Mouse (Mus musculus): ENCODE results near the gene Cobl. TPM values are rescaled to one million over a fixed set of nuclear protein-coding genes. Genes with fewer than 3 reads are reported as not detected.
A peak's percentile ranks its signal among the peaks of the same experiment; 100 is the strongest.

The Cobl gene
- total and polyA plus RNA-seq, 2 experiments from 2014 or later, result 11.5 to 17.4 TPM

GRCm38 (mm10) chr11:12257324-12258118, 207.2 kb downstream of the Cobl start:
- Histone ChIP-seq H3K27ac (ENCODE audit: low read depth, low read length) (no peak overlapping the region), H3K27me3 (ENCODE audit: insufficient read depth, low read length) (no peaks in the 10 kb centered on the region), H3K4me2 (ENCODE audit: low read depth) (no peak overlapping the region), H3K9ac (no peak overlapping the region), H3K36me3 (ENCODE audit: insufficient read depth) (no peaks in the 10 kb centered on the region; the same call in 1 of the 2 replicates), H3K9me3 (ENCODE audit: low read length) (no peaks in the 10 kb centered on the region), H3K4me3 (ENCODE audit: low read depth, low read length) (no peak overlapping the region), H3K4me1 (ENCODE audit: insufficient read depth) (no peaks in the 10 kb centered on the region)
- DNase-seq, result no peak
- 55% methylated on average over 5 of the region's 5 CpGs for WGBS
- no peak for ATAC-seq
- TF ChIP-seq CTCF (IDR thresholded peaks at IDR 0.05; ENCODE audit: low read depth), result no peak

DNA sequence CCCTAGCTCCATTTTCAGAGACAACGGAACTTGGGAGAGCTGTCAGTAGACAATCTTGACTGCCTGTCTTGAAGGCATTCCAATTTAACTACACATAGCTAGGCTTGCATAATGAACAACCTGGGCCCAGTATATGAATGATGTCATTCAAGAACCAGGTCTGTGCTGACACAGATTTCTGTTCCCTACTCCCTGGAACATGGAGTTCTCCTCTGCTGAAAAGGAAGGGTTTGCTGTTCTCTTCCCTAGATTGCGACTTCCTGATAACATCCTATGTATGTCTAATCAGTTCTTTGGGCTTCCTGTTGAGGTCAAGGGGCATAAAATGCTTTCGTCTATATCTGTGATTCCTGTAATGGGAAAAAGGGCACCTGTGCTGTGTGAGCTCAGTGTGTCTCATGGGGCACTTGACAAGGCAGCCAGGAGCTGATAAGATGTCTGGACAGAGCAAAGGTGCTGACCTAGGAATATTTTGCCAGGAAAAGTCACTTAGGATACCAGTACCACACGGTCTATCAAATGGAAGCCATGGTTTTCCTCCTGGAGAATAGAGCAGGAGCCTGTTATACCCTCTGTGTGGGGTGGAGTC, 219.3 kb downstream of the Cobl start:
- no peak overlapping the region for H3K4me3 ChIP-seq (ENCODE audit: low read depth, low read length)
- H3K4me1 ChIP-seq (ENCODE audit: insufficient read depth), result no peaks in the 10 kb centered on the region
- no peak for TF ChIP-seq CTCF (IDR thresholded peaks at IDR 0.05; ENCODE audit: low read depth)
- H3K36me3 ChIP-seq (ENCODE audit: insufficient read depth), result 0 out of 2 replicates have a peak, but pooled peaks cover 7% of the 10 kb centered on the region
- H3K9ac ChIP-seq, result no peak overlapping the region
- 85% methylated on average over 4 of the region's 4 CpGs for WGBS
- DNase-seq (no peak), ATAC-seq (0 out of 2 replicates have a peak, but pooled peaks have one; percentile 25)
- H3K27me3 ChIP-seq (ENCODE audit: insufficient read depth, low read length), result no peaks in the 10 kb centered on the region
- H3K9me3 ChIP-seq (ENCODE audit: low read length), result no peaks in the 10 kb centered on the region
- H3K4me2 ChIP-seq (ENCODE audit: low read depth), result no peak overlapping the region
- H3K27ac ChIP-seq (ENCODE audit: low read depth, low read length), result no peak overlapping the region

GRCm38 (mm10) chr11:12236341-12236740, 228.4 kb downstream of the Cobl start:
- no peaks in the 10 kb centered on the region for H3K9me3 ChIP-seq (ENCODE audit: low read length)
- ATAC-seq (no peak), DNase-seq (no peak)
- H3K36me3 ChIP-seq (ENCODE audit: insufficient read depth), result no peaks in the 10 kb centered on the region
- H3K9ac ChIP-seq, result no peak overlapping the region
- H3K27ac ChIP-seq (ENCODE audit: low read depth, low read length), result no peak overlapping the region
- H3K4me2 ChIP-seq (ENCODE audit: low read depth), result no peak overlapping the region
- H3K27me3 ChIP-seq (ENCODE audit: insufficient read depth, low read length), result no peaks in the 10 kb centered on the region; the same call in 1 of the 2 replicates
- 48% methylated on average over 1 of the region's 1 CpGs for WGBS
- no peak for TF ChIP-seq CTCF (IDR thresholded peaks at IDR 0.05; ENCODE audit: low read depth)
- peaks cover 11% of the 10 kb centered on the region for H3K4me1 ChIP-seq (ENCODE audit: insufficient read depth)
- H3K4me3 ChIP-seq (ENCODE audit: low read depth, low read length), result no peak overlapping the region

DNA sequence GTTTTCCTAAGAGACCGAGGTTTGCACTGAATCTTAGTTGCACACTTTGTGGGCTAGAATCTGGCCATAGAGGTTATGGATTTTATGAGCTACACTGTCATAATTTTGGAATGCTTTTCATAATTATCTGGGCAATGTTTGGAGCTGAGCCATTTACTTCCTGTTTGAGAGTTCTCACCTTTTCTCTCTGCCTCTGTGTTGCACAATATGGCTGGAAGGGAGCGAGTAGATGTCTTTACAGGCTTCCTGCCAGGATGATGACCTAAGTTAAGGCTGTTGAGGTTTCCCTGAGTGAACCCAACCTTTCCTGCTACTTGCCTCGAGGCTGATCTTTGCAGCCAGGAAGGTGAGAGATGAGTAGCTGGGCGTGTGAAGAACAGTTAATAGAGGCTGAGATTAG, 229.9 kb downstream of the Cobl start:
- TF ChIP-seq CTCF (IDR thresholded peaks at IDR 0.05; ENCODE audit: low read depth), result no peak
- DNase-seq, result no peak
- Histone ChIP-seq H3K9me3 (ENCODE audit: low read length) (no peaks in the 10 kb centered on the region), H3K9ac (no peak overlapping the region), H3K27me3 (ENCODE audit: insufficient read depth, low read length) (no peaks in the 10 kb centered on the region; the same call in 1 of the 2 replicates), H3K4me2 (ENCODE audit: low read depth) (no peak overlapping the region), H3K27ac (ENCODE audit: low read depth, low read length) (no peak overlapping the region), H3K4me1 (ENCODE audit: insufficient read depth) (peaks cover 11% of the 10 kb centered on the region), H3K4me3 (ENCODE audit: low read depth, low read length) (no peak overlapping the region), H3K36me3 (ENCODE audit: insufficient read depth) (no peaks in the 10 kb centered on the region)
- 84% methylated on average over 4 of the region's 4 CpGs for WGBS
- no peak for ATAC-seq

- DNase-seq, result no peak
- no peak overlapping the region for H3K9ac ChIP-seq
- 73% methylated on average over 1 of the region's 1 CpGs for WGBS
- H3K36me3 ChIP-seq (ENCODE audit: insufficient read depth), result no peaks in the 10 kb centered on the region
- no peak overlapping the region for H3K4me2 ChIP-seq (ENCODE audit: low read depth)
- H3K4me1 ChIP-seq (ENCODE audit: insufficient read depth), result peaks cover 11% of the 10 kb centered on the region
- no peak overlapping the region for H3K27ac ChIP-seq (ENCODE audit: low read depth, low read length)
- no peaks in the 10 kb centered on the region for H3K9me3 ChIP-seq (ENCODE audit: low read length)
- H3K27me3 ChIP-seq (ENCODE audit: insufficient read depth, low read length), result no peaks in the 10 kb centered on the region; the same call in 1 of the 2 replicates
- no peak overlapping the region for H3K4me3 ChIP-seq (ENCODE audit: low read depth, low read length)
- no peak for ATAC-seq
- TF ChIP-seq CTCF (IDR thresholded peaks at IDR 0.05; ENCODE audit: low read depth), result no peak
Measured at GRCm38 (mm10) chr11:12234126-12234525, 230.6 kb downstream of the Cobl start.

GRCm38 (mm10) chr11:12232743-12233125, 232.0 kb downstream of the Cobl start:
- Histone ChIP-seq H3K4me1 (ENCODE audit: insufficient read depth) (peaks cover 11% of the 10 kb centered on the region), H3K27ac (ENCODE audit: low read depth, low read length) (no peak overlapping the region), H3K36me3 (ENCODE audit: insufficient read depth) (no peaks in the 10 kb centered on the region), H3K4me3 (ENCODE audit: low read depth, low read length) (no peak overlapping the region), H3K27me3 (ENCODE audit: insufficient read depth, low read length) (no peaks in the 10 kb centered on the region; the same call in 1 of the 2 replicates), H3K4me2 (ENCODE audit: low read depth) (no peak overlapping the region), H3K9ac (no peak overlapping the region), H3K9me3 (ENCODE audit: low read length) (no peaks in the 10 kb centered on the region)
- ATAC-seq (no peak), DNase-seq (peak; percentile 22)
- TF ChIP-seq CTCF (IDR thresholded peaks at IDR 0.05; ENCODE audit: low read depth), result no peak
- WGBS, result 34% methylated on average over 3 of the region's 3 CpGs
